Mouse (Mus musculus): ENCODE data around the gene Neurod2.

Neurod2 gene

DNA sequence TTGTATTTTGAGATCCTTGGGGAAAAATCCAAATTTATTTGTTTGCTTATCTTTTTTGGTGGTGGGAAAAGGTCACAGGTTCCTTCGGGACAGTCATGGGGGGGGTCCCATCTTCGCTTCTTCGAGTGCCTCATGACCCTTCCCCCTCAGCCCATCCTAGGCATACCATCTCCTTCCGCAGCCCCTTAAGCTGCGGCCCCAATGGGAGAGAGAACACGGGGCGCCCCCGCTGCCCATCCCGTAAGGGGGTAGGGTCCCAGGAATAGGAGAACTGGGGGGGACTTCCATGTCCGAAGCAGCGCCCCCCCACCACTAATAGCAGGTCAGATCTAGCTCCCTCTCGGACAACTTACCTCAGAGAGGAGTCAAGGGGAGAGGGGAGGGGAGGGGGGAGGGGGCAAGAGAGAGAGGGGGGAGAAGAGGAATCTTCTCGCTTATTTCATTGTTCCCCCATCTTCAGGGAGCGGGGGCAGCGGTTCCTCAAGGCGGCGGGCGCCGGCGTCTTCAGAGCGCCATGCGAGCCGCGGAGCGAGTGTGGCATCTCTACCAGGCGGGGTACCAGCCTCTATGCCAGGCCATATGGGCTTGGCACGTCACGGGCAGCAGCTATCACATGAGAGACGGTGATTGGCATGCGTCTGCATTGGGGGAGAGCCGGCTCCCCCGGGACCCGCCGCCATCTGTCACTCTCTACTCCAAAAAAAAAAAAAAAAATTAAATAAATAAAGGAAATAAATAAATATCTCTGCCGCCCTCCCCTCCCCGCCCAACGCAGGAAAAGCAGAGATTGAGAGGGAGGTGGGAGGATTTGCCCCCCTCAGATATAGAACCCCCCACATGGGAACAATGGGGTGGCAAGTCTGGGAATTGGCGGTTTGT, at the start of gene Neurod2:
Neurod2 (minus strand) TSS at position 568 of the 879 bp plus-strand sequence.
- peak; percentile 98 for DNase-seq

DNA sequence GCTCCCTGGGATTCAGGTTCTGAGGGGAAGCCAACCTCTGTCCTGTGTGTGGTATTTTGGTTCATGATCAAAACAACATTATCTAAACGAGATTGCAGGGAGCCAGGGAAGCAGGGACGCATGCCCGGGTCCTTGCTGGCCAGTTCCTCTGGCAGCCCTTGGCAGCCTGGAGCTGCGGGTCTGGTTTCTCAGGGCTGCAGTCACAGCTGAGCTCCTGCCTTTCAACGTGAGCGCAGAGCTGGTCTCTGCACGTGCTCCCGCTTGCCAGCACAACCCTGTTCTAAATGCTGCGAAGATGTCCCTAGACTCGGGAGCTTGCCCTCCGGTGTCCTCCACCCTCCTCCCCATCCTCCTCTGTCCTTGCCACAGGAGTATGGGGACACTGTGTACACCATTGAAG, 48.3 kb upstream of the Neurod2 start:
- peak in 1 of 2 experiments; percentile 16 for DNase-seq

GRCm38 (mm10) chr11:98376756-98377155, 47.3 kb upstream of the Neurod2 start:
- DNase-seq = peak in 1 of 2 experiments; percentile 16

DNA sequence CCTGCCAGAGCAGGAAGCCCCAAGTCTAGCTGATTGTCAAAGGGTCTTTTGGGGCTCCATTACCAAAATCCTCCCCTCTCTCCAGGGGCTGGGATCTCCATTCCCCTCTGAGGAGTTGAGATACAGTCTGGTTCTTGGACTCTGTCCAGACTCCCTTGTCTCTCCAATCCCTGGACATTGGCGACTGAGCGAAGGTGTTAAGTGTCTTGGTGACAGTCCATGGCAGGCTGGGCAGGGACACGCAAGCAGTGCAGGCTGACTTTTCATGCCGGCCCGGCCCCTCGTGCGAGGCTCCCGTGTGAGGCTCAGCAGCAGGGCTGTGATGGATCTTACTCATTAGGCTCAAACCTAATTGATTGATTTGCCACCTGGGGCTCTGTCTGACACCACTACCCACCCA, 44.8 kb upstream of the Neurod2 start:
- DNase-seq = peak in 1 of 2 experiments; percentile 22

DNA sequence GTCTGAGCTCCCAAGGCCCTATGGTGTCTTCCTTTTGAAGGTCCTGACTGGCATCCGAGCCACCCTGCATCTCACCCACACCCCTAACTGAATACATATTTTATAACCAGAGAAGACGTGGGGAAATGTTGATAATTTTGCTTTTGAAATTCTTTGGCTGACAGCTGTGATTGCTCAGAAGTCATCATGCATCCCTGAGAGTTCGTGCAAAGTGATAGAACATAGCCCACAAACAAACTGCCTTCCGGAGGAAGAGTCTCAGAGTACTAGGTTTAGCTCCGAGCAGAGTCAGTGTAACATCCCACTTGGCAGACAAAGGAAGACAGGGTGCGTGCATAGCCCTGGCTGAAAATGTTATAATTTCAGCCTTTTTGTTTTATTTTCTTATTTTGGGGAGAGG, 43.8 kb upstream of the Neurod2 start:
- no peak for DNase-seq

DNA sequence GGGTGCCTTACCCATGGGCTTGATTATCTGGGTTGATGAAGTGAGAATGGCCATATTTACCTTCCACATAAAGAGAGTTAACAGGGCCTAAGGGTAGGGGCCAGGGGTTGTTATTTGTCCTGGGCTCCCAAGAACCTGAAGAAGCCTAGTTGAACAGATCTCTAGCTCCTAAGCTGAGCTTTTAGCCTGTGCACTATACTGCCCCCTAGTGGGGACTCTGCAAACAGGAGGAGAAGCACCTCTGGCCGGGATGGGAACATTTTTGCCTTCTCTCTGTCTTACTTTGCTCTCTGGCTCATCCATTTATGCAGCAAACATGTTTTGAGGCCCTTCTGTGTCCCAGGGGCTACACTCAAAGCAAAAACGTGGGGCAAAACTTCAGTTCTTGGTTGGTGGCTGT, 43.0 kb upstream of the Neurod2 start:
- peak; percentile 86 to 94 for DNase-seq

DNA sequence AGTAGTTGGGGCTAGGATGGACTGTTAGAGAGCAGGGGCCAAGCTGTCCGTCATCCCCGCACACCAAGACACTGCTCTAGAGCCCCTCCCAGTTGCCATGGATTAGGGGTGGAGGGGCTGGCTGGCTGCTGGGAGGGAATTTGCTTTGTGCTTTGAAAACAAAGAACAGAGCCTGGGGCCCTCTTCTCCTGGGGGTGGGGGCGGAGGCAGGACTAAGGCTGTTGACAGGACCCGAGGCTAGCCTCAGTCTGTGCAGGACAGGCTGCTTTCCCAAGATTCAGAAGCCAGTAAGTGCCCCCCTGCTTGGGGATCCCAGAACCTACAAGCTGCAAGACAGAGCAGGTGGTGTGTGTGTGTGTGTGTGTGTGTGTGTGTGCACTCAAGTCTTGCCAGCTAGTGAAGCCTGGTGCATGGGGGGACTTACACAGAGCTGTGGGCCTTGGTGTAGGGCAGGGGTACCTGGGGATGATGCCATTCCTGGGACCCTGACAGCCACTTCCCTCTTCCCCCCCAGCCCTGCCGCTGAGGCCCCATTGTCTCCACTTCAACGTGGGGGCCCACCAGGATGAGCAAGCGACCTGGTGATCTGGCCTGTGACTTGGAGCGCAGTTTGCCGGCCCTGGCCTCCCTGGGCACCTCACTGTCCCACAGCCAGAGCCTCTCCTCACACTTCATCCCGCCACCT, 42.2 kb upstream of the Neurod2 start:
- peak; percentile 62 to 64 for DNase-seq

- DNase-seq = peak; percentile 59 to 66
Measured at GRCm38 (mm10) chr11:98370588-98370987, 41.1 kb upstream of the Neurod2 start.

DNA sequence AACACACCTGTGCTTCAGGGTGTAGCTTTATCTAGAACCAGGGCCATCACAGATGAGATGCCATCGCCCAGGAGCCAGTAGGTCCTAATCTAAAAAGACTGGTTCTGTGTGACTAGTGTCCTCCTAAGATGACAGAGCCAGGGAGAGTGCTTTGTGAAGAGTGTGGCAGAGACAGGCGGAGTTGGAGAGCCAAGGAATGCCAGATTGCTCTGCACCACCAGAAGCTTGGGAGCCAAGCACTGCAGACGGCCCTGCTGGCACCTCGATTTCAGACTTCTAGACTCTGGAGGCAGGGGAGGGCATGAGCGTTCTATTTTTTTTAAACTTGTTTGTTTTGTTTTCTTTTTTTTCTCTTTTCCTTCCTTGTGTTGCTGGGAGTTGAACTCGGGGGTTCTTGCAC, 39.9 kb upstream of the Neurod2 start:
- peak; percentile 76 to 79 for DNase-seq

- DNase-seq = no peak
Measured at GRCm38 (mm10) chr11:98367863-98368186, 38.4 kb upstream of the Neurod2 start.

DNA sequence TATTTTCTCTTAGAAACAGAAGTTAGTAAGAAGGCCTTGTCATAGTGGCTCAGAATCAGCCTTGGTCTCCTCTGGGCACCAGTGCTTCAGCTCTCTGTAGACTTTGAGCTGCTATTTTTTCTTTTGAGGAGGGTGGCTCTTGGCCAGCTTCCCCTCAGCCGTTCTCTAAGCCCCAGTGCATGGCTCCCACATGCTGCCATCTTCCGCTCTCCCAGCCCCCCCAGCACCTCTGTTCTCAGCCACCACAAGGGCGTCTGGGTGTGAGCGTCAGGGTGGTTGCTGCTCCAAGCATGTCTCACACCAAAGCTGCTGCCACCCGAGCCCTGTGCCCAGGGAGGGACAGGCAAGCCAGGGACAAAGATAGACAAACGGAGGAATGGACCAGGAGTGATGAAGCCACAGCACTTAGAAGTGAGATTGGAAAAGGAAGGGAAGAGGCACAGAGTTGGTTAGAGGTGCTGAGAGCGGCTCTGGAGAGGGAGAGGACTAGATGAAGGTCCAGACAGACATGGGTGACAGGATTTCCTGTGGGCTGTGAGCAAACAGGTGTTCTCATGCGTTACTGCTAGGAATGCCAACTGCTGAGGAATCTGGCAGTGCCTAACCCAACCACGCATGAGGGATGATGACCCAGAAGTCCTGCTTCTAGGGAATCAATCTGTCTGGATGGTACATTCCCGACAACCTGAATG, 37.9 kb upstream of the Neurod2 start:
- DNase-seq = no peak

GRCm38 (mm10) chr11:98366290-98366689, 36.8 kb upstream of the Neurod2 start:
- no peak for DNase-seq

DNA sequence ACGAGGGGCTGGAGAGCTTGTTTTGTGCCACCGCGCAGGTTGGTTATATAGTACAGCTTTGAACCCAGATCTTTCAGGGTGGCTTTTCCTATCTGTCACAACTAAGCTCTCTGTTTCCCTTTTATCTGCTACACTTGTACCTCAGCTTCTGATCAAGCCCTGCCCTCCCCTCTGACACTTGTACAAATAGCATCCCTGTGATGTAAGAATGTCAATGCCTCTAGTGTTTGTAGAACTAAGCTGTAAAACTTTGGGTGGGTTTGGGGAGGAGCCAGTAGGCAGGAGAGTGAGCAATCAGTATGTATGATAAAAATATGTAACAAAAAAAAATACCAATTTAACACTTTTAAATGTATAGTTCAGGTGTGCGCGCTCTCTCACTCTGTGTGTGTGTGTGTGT, 35.0 kb upstream of the Neurod2 start:
- DNase-seq = no peak

DNA sequence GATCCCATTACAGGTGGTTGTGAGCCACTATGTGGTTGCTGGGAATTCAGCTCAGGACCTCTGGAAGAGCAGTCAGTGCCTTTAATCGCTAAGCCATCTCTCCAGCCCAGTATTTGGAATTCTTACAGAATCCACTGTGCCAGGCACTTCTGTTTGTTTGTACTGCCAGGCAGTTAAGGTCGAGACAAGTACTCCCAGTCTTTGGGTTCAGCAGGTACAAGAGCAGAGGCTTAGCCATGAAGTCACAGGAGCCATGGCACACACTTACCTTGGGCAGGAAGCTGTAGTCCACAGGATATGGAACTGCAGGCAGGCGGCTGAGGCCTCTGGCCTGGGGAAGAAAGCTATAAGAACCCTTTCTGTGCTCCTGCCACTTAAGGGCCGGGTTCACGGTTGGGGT, 34.4 kb upstream of the Neurod2 start:
- no peak for DNase-seq

GRCm38 (mm10) chr11:98360866-98361521, 31.5 kb upstream of the Neurod2 start:
- DNase-seq = peak in 1 of 2 experiments; percentile 28

GRCm38 (mm10) chr11:98358161-98359083, 29.0 kb upstream of the Neurod2 start, which contains the start of gene Stard3:
Gene Stard3, plus strand, starts transcription at chr11:98358368.
- DNase-seq = peak; percentile 94 to 95

DNA sequence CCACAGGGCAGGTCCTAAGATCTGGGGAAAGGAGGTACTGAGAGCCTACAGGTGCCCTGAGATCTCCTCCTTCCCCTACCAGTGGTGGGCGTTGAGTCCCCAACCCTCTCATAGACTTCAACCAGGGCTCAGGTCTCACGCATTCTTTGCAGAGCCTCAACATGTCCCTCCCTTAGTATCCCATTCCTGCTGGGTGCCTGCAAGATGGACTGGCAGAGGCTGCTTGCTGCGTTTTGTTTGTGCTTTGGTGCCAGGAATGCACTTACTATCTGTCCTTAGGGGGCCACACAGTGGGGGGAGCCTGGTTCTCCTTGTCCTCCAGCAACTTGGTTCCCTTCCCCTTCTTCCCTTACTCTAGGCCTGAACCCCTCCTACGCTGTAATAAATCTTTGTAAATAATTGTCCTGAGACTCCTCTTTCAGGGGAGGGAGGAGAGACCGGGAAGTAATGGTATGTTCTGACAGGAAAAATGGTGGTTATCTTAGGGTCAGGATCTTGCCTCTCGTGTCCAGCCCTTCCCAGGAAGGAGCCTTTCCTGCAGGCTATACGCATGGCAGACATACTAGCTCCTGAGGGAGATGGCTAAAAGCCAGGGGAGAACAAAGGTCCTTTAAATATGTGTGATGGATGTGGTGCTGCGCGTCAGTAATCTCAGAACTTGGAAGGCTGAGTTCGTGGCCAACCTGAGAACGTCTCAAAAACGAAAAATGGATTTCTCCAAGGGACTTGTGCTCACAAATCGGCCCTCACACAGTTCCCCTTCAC, 28.1 kb upstream of the Neurod2 start:
- DNase-seq = peak in 1 of 2 experiments; percentile 40

DNA sequence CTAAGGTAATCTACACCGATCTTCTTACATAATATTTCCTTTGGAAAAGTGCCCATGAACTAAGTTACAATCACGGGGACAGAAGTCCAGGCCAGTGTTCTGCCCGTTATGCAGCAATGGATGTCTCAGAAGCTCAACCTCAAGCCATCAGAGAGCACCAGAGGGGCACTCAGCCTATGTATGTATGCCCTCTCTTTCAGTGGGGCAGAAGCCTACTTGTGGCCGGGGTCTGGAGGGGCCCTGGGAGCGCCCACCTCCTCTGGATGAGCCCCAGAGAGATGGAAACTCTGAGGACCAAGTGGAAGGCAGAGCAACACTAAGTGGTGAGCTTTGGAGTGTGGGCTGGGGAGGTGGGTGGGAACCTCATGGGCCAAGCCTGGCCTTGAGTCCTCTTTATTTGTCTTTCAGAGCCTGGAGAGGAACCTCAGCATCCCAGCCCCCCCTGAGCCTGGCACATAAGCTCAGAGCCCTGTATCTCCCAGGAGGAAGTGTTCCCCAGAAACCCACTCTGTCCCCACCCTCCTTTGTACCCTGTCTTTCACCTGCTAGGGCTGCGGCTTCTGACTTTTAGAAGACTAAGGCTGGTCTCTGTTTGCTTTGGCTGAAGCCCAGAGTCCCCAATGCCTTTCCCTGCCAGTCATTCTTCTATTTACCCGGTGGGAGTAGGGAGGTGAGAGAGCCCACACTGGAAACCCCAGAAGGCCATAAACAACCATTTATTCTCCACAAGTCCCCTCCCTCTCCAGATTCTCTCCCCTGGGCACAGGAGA, 27.4 kb upstream of the Neurod2 start:
- DNase-seq = peak in 1 of 2 experiments; percentile 7

- peak; percentile 79 to 87 for DNase-seq
Measured at GRCm38 (mm10) chr11:98355732-98356299, 26.4 kb upstream of the Neurod2 start.

GRCm38 (mm10) chr11:98354445-98354844, 25.0 kb upstream of the Neurod2 start:
- peak in 1 of 2 experiments; percentile 4 for DNase-seq
